Mouse (Mus musculus) frontal cortex, postnatal 25 days (tissue): ENCODE data around the gene Per3.

ENCODE experiments used
- DNase-seq, 2 experiments: peaks; one replicate each; pipeline ENCODE4 v3.0.0; 2022; ENCODE audit warnings: low spot score in 2 of 2

Gene Per3

GRCm38 (mm10) chr4:150956369-150957105, 87.9 kb downstream of the Per3 start:
- no peak for DNase-seq
